Mouse (Mus musculus) MEL (cell line): Measurements from ENCODE around the gene Clpb.

Experiments
- CHD2 ChIP-seq: IDR thresholded peaks from 2 replicates; pipeline ENCODE4 v1.6.1; 2011; ENCODE audit warnings: low read length, improper control_type of control experiment
- CTCF ChIP-seq, 3 experiments: IDR thresholded peaks in 2 of 3; conservative IDR thresholded peaks in 1 of 3; 2 replicates each; pipeline ENCODE4 v1.5.1; 2011 to 2012; ENCODE audit warnings: low read length in 3 of 3, low read depth in 2 of 3, mild to moderate bottlenecking in 2 of 3, improper control_type of control experiment in 1 of 3, inconsistent platforms in 1 of 3, mixed read lengths in 1 of 3, moderate library complexity in 1 of 3; ENCODE audit not compliant: control insufficient read depth in 1 of 3, insufficient read depth in 1 of 3, poor library complexity in 1 of 3, severe bottlenecking in 1 of 3
- ELF1 ChIP-seq: IDR thresholded peaks from 2 replicates; pipeline ENCODE4 v1.6.1; 2014; ENCODE audit warnings: low read depth, mild to moderate bottlenecking, inconsistent platforms, low read length, improper control_type of control experiment, moderate library complexity
- EP300 ChIP-seq, 2 experiments: IDR thresholded peaks; 2 replicates each; pipeline ENCODE4 v1.6.1; 2011; ENCODE audit warnings: improper control_type of control experiment in 2 of 2, low read length in 2 of 2, low read depth in 1 of 2, mild to moderate bottlenecking in 1 of 2
- GATA1 ChIP-seq: IDR thresholded peaks from 2 replicates; pipeline ENCODE4 v1.6.1; 2011; ENCODE audit warnings: low read depth, low read length, improper control_type of control experiment
- KAT2A ChIP-seq: conservative IDR thresholded peaks from 2 replicates; pipeline ENCODE4 v1.6.1; 2012; ENCODE audit warnings: low read depth, low read length, improper control_type of control experiment, inconsistent platforms
- POLR2A ChIP-seq, 2 experiments: IDR thresholded peaks; 2 replicates each; pipeline ENCODE4 v1.6.1; 2011 to 2012; ENCODE audit warnings: low read length in 2 of 2, mild to moderate bottlenecking in 2 of 2, control low read depth in 1 of 2, improper control_type of control experiment in 1 of 2, low read depth in 1 of 2, moderate library complexity in 1 of 2; ENCODE audit not compliant: control insufficient read depth in 1 of 2, insufficient read depth in 1 of 2, poor library complexity in 1 of 2
- TAL1 ChIP-seq: IDR thresholded peaks from 2 replicates; pipeline ENCODE4 v1.6.1; 2012; ENCODE audit warnings: mild to moderate bottlenecking, inconsistent platforms, low read length, moderate library complexity, mixed read lengths
- ZC3H11A ChIP-seq: IDR thresholded peaks from 2 replicates; pipeline ENCODE4 v1.6.1; 2012; ENCODE audit warnings: low read depth, mild to moderate bottlenecking, inconsistent platforms, low read length, improper control_type of control experiment

GRCm38 (mm10) chr7:101755301-101755700 lies 91.9 kb downstream of the Clpb start:
- TF ChIP-seq POLR2A (IDR thresholded peaks at IDR 0.05; ENCODE audit: control insufficient read depth in 1 of 2, insufficient read depth in 1 of 2, low read depth in 1 of 2, low read length in 2 of 2, poor library complexity in 1 of 2) (no peak), GATA1 (no peak), KAT2A (no peak), EP300 (IDR thresholded peaks at IDR 0.05; ENCODE audit: low read depth in 1 of 2, low read length in 2 of 2) (no peak), ELF1 (no peak), TAL1 (no peak), CTCF (IDR thresholded peaks at IDR 0.05 in 2 of 3, conservative IDR thresholded peaks at IDR 0.05 in 1 of 3; ENCODE audit: control insufficient read depth in 1 of 3, insufficient read depth in 1 of 3, low read depth in 2 of 3, low read length in 3 of 3, poor library complexity in 1 of 3, severe bottlenecking in 1 of 3) (no peak), ZC3H11A (no peak), CHD2 (no peak)
